Mouse (Mus musculus) adrenal gland, postnatal 14 days (tissue): ENCODE measurements around the gene Gm2004. TPM values are rescaled to one million over a fixed set of nuclear protein-coding genes. Genes with fewer than 3 reads are reported as not detected.
"Not testable (repeated sequence)": the region's sequence is repeated elsewhere in the genome, so short reads cannot be mapped to it uniquely, and the experiment has no call there.

Experiments used
- DNase-seq: peaks from one replicate; pipeline ENCODE4 v3.0.0; 2021; ENCODE audit warnings: mixed read lengths
- long read RNA-seq, 2 experiments: library from polyadenylated mRNA; stranded (forward); transcript quantifications; one replicate each; pipeline ENCODE4 v2.0.0; 2021
- total RNA-seq: library from RNA; stranded (reverse); gene quantifications from 2 replicates; pipeline ENCODE4 v1.2.3, GENCODE M21; 2021

Gm2004 gene
- 4.6 and 13.4 TPM in 2 replicates for total RNA-seq
- long read RNA-seq, experiment 1, partial matches to known transcripts = 5 of 6 reads
- long read RNA-seq, experiment 1, other reads (novel, unspliced or antisense) = 1 of 6 reads
- long read RNA-seq, experiment 2, partial matches to known transcripts = 0 of 6 reads
- long read RNA-seq, experiment 2, other reads (novel, unspliced or antisense) = 6 of 6 reads

GRCm38 (mm10) chr2:176149725-176150124, at the start of gene Gm2004:
Gm2004 (minus strand) TSS chr2:176149825.
- not testable (repeated sequence) for DNase-seq

Other genes with a start within 250 kb of the Gm2004 start
- gene Zfp966, start 218.7 kb downstream of the Gm2004 start, total RNA-seq = 8.3 and 9.2 TPM in 2 replicates
- 21.1 and 25.2 TPM in 2 replicates for gene Gm2026, start 184.5 kb downstream of the Gm2004 start, total RNA-seq
- 4.3 and 4.6 TPM in 2 replicates for gene 2210418O10Rik, start 76.7 kb upstream of the Gm2004 start, total RNA-seq
- gene Gm11009, start 169.7 kb upstream of the Gm2004 start, total RNA-seq = not detected in 2 replicates